Mouse (Mus musculus) kidney, adult 2 months (tissue): ENCODE results near the gene Dop1b.

Experiments
- CTCF ChIP-seq: fragments of 200-500 bp; conservative IDR thresholded peaks from 2 replicates; pipeline ENCODE4 v1.5.1; 2011; ENCODE audit warnings: low read depth, mild to moderate bottlenecking, control low read depth, low read length, moderate library complexity, mixed read lengths; ENCODE audit not compliant: insufficient read depth, insufficient read length
- POLR2A ChIP-seq: fragments of 200-500 bp; IDR thresholded peaks from one replicate; pipeline ENCODE4 v1.6.1; 2011; ENCODE audit warnings: low read depth, low read length, control low read depth

DNA sequence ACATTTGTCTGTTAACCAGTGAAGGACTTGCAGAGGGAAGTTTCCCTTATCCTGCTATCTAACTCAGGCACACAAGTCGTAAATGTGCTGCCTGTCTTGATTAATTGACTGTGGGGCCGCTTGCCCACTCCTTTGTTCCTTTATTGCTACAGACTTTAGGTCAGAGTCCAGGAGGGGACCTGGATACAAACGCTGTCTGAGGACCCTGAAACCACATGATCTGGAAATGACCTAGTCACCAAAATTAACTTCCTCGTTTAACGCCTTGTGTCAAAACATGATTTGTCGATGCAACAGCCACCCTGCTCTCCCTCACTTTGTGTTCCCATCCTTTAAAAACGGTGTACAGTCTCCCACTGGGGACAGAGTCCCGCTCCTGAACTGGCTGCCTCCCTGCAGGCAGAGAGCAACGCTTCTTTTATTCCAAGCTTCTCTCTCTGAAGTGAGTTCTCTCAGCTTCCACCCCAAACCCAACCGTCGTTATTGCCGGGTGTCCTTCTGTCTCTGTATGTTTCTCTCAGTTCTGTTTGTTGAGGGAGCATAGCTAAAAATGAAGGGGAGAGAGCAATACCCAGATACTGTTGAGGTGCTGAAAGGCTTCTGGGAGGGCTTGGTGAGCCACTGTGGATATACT lies 107.1 kb downstream of the Dop1b start:
- TF ChIP-seq CTCF: no peak
- no peak for TF ChIP-seq POLR2A
